Mouse (Mus musculus): ENCODE data around the gene Eftud2.

The Eftud2 gene

DNA sequence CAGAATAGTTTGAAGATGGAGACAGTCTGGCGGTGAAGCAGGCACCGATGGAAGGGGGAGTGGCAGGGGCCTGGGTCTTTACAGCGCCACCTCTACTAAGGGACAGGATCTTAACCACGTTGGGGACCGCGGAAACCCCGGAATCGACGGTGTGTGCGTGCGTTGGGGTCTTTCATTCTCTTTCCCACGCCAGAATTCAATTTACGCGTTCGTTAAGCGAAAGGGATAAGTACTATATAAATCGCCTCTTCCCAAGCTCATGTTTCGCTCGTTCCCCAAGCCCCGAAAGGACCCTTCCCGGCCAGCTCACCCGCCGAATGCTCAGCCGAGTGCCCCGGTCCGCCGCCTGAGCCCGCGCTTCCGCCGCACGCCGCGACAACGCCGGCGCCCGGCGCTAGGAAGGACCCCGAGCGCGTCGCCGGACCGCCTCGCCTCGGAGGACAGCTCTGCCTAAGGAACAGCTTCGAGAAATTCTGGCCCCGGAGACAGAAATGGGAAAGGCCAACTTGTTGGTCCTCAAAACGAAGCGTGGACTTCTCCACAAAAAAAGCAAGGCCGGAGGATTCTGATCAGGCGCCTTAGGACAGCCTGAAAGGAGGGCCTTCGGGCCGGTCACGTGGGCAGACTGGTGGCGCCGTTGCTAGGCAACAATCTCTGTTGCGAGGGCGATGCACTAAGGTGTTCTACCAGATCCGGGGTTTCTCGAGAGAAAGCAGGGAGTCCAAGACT, at the start of gene Eftud2, which contains the start of gene Ccdc103:
Gene Eftud2 (minus strand): TSS at position 401 of the 729 bp plus-strand sequence.
Gene Ccdc103 (plus strand): TSS at position 620 of the 729 bp plus-strand sequence.
- peak; percentile 94 for DNase-seq

DNA sequence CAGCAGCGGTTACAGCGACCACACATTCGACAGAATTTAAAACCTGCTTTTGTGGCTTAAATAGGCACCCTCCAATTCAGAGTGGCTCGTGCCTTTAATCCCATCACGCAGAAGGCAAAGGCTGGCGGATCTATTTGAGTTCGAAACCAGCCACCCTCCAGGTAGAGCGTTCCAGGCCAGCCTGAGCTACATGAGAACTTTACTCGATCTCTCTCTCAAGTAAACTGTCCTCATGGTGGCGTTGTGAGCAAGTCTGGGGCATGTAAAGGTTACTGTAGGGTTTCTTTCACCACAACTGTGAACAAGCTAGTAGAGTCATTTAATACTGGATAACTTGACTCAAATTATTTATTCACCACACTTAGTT, 44.5 kb upstream of the Eftud2 start:
- DNase-seq, result peak; percentile 44

DNA sequence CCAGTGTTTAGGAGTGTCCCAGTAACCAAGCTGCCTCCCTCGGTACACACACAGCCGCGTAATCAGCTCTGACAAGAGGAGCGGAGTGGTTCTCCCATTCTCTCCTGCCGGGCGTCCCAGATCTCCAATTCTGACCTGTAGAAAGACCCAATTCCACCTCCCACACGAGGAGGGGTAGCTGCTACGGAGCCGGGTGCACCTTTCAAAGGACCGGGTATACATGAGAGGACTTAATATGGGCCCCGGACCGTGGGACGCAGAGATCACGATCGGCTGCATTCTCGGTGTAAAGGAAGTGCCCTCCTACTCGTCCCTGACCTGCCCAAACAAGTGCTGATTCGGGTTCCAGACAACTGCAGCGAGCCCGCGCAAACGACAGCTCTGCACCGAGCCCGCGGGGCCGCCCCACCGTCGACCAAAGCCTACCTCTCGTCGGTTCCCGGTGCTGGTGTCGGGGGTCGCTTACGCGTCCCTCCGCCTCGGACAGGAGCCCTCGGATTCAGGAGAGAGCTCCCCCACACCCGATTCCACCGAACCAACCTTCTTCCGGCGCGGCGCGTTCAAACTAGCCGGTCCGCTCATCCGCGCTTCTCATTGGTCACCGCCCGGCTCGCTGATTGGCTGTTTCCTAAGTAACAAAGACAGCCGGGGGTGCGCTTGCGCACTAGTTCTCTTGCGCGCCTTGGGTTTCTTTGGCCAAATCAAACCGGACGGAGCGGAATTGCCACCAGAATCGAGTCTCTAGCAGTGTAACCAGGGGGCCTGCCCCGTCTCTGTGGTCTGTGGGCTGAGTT, 44.0 kb upstream of the Eftud2 start, which contains the start of gene Kif18b:
Gene Kif18b (minus strand): TSS at position 568 of the 794 bp plus-strand sequence.
- peak; percentile 96 for DNase-seq

- DNase-seq, result no peak
Observed at GRCm38 (mm10) chr11:102921491-102921890, 40.7 kb upstream of the Eftud2 start.

GRCm38 (mm10) chr11:102918077-102918476, 37.3 kb upstream of the Eftud2 start:
- DNase-seq, result no peak

DNA sequence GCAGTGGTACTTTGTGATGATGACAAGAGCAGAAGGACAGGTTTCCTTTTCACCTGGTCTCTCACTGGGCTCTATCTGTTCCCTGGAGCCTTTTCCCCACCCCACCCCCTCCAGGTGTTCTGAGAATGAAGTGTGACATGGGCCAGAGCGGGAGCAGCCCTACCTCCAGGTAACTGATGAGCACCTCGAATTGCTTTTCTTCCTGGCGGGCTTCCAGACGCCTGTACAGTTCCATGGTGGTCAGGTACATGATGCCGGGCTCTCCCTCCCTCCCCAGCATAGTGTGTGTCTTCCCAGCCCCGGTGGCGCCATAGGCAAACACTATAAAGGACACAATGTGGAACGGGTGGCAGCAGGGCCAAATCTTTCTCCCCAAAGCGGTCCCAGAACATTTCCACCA, 34.6 kb upstream of the Eftud2 start:
- no peak for DNase-seq

DNA sequence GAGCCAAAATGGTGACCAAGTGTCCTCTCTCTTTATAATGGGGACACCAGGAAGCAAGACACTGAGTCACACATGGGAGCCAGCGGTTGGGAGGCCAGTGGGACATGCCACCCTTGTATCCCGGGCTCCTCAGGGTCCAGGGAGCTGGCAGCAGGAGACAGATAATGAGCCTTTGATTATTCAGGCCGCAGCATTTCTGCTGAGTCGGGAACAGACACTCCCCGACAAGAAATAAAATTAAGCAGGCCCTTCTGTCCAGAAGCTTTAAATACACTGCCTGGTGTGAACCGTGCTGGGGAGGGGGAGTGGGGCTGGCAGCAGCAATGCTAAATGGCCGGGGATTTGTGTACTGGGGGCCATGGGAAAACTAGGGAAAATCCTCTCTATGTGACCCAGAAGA, 30.6 kb upstream of the Eftud2 start:
- DNase-seq, result no peak

GRCm38 (mm10) chr11:102903654-102904053, 22.9 kb upstream of the Eftud2 start:
- DNase-seq, result no peak

GRCm38 (mm10) chr11:102902107-102902506, 21.3 kb upstream of the Eftud2 start:
- no peak for DNase-seq

GRCm38 (mm10) chr11:102901199-102901598, 20.4 kb upstream of the Eftud2 start:
- no peak for DNase-seq

DNA sequence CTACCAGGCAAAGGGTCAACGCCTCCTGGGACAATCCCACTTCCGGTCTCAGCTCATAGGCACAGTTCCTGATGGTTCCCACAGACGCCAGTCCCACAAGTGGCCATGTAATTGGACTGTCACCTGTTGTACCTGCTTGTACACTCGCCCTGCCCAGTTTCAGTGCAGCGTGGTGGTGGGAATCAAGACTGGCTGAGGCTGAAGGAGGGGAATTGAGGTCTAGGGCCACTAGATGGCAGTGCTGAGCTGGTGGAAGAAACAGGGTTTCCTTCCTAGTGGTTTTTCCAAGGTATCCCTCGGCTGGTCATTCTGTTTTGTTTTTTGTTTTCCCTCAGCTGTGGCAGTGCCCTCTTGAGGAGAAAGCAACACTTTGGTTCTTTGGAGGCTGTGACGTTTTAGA, 20.0 kb upstream of the Eftud2 start, which contains the start of gene Gfap:
Gene Gfap (minus strand): TSS at position 150 of the 400 bp plus-strand sequence.
- peak; percentile 89 for DNase-seq

DNA sequence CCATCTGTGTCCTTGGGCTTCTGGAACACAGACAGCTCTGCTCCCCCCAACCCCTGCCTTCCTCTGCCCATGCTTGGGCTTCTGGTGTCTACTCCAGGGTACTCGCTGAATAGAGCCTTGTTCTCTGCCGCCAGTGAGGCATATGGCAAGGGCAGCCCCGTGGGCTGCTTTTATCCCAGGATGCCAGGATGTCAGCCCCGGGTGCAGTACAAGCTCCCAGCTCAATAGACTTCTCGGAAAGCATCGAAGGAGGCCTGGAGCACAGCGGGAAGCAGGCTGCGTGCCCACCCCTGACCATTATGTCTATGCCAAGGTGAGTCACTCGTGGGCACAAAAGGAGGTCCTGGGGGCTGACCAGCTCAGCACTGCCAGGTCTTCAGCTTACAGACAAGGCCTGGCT, 17.6 kb upstream of the Eftud2 start:
- DNase-seq, result no peak

DNA sequence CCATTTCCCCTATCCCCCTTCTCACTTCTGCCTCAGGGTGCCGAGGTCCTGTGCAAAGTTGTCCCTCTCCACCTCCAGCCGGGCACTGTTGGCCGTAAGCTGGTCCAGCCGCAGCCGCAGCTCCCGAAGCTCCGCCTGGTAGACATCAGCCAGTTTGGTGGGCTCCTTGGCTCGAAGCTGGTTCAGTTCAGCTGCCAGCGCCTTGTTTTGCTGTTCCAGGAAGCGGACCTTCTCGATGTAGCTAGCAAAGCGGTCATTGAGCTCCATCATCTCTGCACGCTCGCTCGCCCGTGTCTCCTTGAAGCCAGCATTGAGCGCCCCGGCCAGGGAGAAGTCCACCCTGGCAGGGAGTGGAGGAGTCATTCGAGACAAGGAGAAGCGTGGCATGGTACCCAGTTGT, 15.9 kb upstream of the Eftud2 start:
- no peak for DNase-seq

DNA sequence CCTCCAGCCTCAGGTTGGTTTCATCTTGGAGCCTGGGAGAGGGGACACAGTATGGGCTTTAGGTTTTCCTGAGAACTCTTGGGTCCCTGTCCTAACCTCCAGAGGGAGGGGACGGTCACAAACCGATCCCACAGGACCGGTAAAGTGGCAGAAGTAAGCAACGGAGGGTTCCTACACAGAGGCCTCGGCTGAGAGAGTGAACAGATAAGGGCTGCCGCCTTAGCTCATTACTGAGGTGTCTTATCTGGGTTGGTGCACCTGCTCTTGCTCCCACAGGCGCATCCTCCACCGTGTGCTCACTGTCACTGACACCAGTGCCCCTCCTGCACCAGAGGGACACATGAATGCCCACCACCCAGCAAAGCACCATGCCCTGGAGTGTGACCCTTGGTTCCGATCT, 15.0 kb upstream of the Eftud2 start:
- no peak for DNase-seq

- DNase-seq, result no peak
Observed at GRCm38 (mm10) chr11:102894716-102895115, 13.9 kb upstream of the Eftud2 start.

DNA sequence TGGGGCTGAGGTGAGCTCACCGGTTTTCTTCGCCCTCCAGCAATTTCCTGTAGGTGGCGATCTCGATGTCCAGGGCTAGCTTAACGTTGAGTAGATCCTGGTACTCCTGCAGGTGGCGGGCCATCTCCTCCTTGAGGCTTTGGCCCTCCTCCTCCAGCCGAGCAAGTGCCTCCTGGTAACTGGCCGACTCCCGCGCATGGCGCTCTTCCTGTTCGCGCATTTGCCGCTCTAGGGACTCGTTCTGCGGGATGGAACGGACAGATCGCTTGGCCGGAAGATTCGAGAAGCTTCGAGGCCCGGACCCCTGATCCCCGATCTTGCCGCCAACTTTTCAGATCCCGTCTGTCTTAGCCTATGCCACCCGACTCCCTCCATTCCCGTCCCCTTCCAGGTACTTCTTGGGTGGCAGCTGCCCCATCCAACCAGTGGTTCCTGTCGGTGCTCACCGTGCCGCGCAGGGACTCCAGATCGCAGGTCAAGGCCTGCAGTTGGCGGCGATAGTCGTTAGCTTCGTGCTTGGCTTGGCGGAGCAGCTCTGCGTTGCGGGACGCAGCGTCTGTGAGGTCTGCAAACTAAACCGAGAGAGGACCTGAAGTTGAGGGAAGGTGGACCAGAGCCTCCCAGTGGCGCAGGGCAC, 12.3 kb upstream of the Eftud2 start:
- peak; percentile 71 for DNase-seq

- DNase-seq, result no peak
Observed at GRCm38 (mm10) chr11:102890096-102890495, 9.3 kb upstream of the Eftud2 start.

- DNase-seq, result no peak
Observed at GRCm38 (mm10) chr11:102888135-102888534, 7.3 kb upstream of the Eftud2 start.

DNA sequence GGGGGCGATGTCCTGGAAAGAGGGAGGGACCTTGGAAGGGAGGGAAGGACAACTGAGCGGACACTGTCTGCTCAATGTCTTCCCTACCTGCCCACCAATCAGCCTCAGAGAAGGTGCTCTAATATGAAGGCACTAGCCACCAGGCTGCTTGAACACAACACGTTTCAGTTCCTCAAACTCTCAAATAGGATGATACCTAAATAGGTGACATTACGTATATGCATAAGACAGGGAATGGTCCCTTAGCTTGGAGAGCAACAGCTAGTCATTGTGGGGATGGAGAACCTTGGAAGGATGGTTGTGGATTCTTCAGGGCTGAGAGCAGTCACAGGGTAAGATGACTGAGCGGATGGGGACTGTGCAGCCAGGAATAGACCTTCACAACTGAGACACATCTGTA, 6.6 kb upstream of the Eftud2 start:
- DNase-seq, result no peak

DNA sequence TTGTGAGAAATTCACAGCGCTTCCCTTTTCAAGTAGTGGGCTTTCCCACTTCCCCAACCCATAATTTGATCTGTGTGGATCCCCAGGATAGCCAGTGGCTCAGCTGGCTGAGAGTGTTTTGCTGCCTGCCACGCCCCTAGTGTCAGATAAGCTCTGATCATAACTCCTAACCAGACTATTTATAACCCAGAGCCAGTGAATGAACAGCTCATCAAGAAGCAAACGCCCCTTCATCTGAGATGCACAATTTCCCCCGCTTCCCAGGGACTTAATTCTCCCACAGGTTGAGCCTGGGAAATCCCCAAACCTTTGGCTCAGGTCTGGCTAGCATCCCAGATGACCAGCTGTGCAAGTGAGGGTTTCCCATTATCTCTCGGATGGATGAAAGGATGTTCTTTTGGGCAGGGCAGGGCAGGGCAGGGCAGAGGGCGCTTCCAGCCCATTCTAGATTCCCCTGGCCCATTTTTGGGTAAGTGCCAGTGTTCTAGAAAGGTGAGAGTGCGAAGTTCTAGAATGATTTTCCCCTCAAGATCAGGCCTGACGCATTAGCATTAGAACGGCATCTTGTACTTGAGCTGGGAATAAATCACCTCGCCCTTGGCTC, 3.9 kb upstream of the Eftud2 start, which contains the start of gene Fam187a:
Gene Fam187a (plus strand): TSS at position 554 of the 604 bp plus-strand sequence.
- no peak for DNase-seq

- DNase-seq, result no peak
Observed at GRCm38 (mm10) chr11:102881314-102882198, 771 bp upstream of the Eftud2 start.

DNA sequence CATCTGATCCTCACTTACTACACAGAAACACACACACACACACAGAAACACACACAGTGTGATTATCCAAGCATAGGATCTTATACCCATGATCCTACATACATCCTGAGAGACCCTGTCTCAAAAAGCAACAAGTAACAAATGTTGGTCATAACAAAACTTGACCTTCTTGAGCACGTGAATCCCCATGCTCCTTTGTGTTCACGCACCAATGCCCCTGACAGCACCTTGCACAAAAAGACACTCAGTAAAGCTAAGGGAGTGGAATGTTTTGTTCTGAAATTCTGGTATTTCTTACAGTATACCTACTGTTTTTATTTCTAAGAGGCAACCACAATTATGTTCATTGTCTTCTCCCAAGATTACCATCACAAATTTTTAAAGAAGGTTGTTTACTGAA, 1.2 kb downstream of the Eftud2 start:
- no peak for DNase-seq

Data from lung, postnatal 14 days (tissue).